In genomic region chr9:48559482-48560139, GRCm38 (mm10) we compare ENCODE assay signal across 8 mouse cellular contexts. TPM values are rescaled to one million over a fixed set of nuclear protein-coding genes. Genes with fewer than 3 reads are reported as not detected.
A peak's percentile ranks its signal among the peaks of the same experiment; 100 is the strongest.
DNase-seq lines count a peak whose midpoint lies in the region; ATAC-seq and TF ChIP-seq lines count a peak whose summit lies in the region.

No protein-coding gene starts in this region.

- no peaks in the 10 kb centered on the region for H3K36me3 ChIP-seq in forebrain, postnatal 0 days (ENCODE audit: insufficient read depth)
- H3K36me3 ChIP-seq in forebrain, embryonic 12.5 days (replicated peaks): no peaks in the 10 kb centered on the region

- no peak overlapping the region for H3K27ac ChIP-seq in forebrain, postnatal 0 days (ENCODE audit: low read depth, low read length)
- H3K27ac ChIP-seq in forebrain, embryonic 12.5 days: no peak overlapping the region

- H3K4me1 ChIP-seq in forebrain, postnatal 0 days (ENCODE audit: insufficient read depth): no peaks in the 10 kb centered on the region
- H3K4me1 ChIP-seq in forebrain, embryonic 12.5 days: no peaks in the 10 kb centered on the region

- no peak overlapping the region for H3K9ac ChIP-seq in forebrain, postnatal 0 days
- no peak overlapping the region for H3K9ac ChIP-seq in forebrain, embryonic 12.5 days

- peak; percentile 61; the same call in 1 of the 2 replicates for ATAC-seq in forebrain, postnatal 0 days
- ATAC-seq in forebrain, embryonic 12.5 days (ENCODE audit: low FRiP score): no peak

- H3K27me3 ChIP-seq in forebrain, postnatal 0 days (ENCODE audit: insufficient read depth, low read length): no peaks in the 10 kb centered on the region
- H3K27me3 ChIP-seq in forebrain, embryonic 12.5 days: no peaks in the 10 kb centered on the region

- 32% methylated on average over 4 of the region's 4 CpGs for WGBS in forebrain, postnatal 0 days
- WGBS in forebrain, embryonic 12.5 days: 37% methylated on average over 4 of the region's 4 CpGs

- DNase-seq in forebrain, postnatal 0 days: peak; percentile 78
- peak; percentile 64 for DNase-seq in 3T3-L1 (ENCODE audit: low read depth, low spot score)
- DNase-seq in ZHBTc4 (ENCODE audit: low read depth, low spot score): peak; percentile 39
- peak; percentile 58 for DNase-seq in embryo, embryonic 11 days
- DNase-seq in kidney, postnatal 4 days: peak; percentile 72 to 74
- peak; percentile 68 for DNase-seq in lung, postnatal 14 days
- DNase-seq in spleen, adult 12 weeks (ENCODE audit: low spot score): peak; percentile 4

- TF ChIP-seq CTCF in forebrain, postnatal 0 days (IDR thresholded peaks at IDR 0.05; ENCODE audit: low read depth): peak; percentile 92

- H3K4me3 ChIP-seq in forebrain, postnatal 0 days (ENCODE audit: low read depth, low read length): no peak overlapping the region
- no peak overlapping the region for H3K4me3 ChIP-seq in forebrain, embryonic 12.5 days (replicated peaks)

- no peak overlapping the region for H3K4me2 ChIP-seq in forebrain, postnatal 0 days (ENCODE audit: low read depth)
- H3K4me2 ChIP-seq in forebrain, embryonic 12.5 days: no peak overlapping the region

- no peaks in the 10 kb centered on the region for H3K9me3 ChIP-seq in forebrain, postnatal 0 days (ENCODE audit: low read length)
- no peaks in the 10 kb centered on the region for H3K9me3 ChIP-seq in forebrain, embryonic 12.5 days

RNA-seq across cellular contexts. Expression of gene Nnmt, which starts 45.3 kb away (rescaled TPM):
- 3.1 and 4.6 TPM in 2 replicates for total RNA-seq in forebrain, postnatal 0 days (2014; rRNA removed)
- polyA plus RNA-seq in forebrain, postnatal 0 days (2015; fragmentation: Nextera tagmentation; extraction: Ambion mirVana): 5.5 and 5.7 TPM in 2 replicates
- polyA plus RNA-seq in forebrain, embryonic 12.5 days (2016; fragmentation: Nextera tagmentation; extraction: Ambion mirVana): 1.2 and 2.1 TPM in 2 replicates

Comparison
In these comparisons a context has a peak if more than half of its experiments do, and no peak if none do; other contexts are left out.
1. DNase-seq: peak in every context shown above with its lines; median percentile 78 in forebrain, postnatal 0 days; 73 in kidney, postnatal 4 days; 68 in lung, postnatal 14 days; 64 in 3T3-L1; 58 in embryo, embryonic 11 days; 39 in ZHBTc4; 4 in spleen, adult 12 weeks.